ENCODE assay signal across 9 mouse cellular contexts in genomic region chr10:3531375-3531774, GRCm38 (mm10). TPM values are rescaled to one million over a fixed set of nuclear protein-coding genes. Genes with fewer than 3 reads are reported as not detected.
DNase-seq lines count a peak whose midpoint lies in the region; ATAC-seq and TF ChIP-seq lines count a peak whose summit lies in the region.
"Had no signal": no experiment of that assay in that cellular context is flagged by ENCODE, and none has a peak within 500 bp of the region (broad histone marks: within the 10 kb centered on the region; RNA-seq: fewer than 3 reads in every experiment).

No protein-coding gene starts in this region.

- no peak for TF ChIP-seq POLR2A in kidney, adult 2 months (IDR thresholded peaks at IDR 0.05; ENCODE audit: low read depth, low read length)
- TF ChIP-seq POLR2A in limb, embryonic 14.5 days (IDR thresholded peaks at IDR 0.05; ENCODE audit: borderline replicate concordance, extremely low read depth, insufficient read depth, insufficient read length), result no peak

- H3K4me1 ChIP-seq in kidney, adult 2 months (ENCODE audit: control insufficient read depth, insufficient read depth, low read length), result peaks cover 2% of the 10 kb centered on the region; the same call in 1 of the 2 replicates
- H3K4me1 ChIP-seq in limb, embryonic 14.5 days (ENCODE audit: control insufficient read depth, insufficient read depth, low read length), result 0 out of 2 replicates have a peak, but pooled peaks cover 2% of the 10 kb centered on the region
- H3K4me1 ChIP-seq in neural tube, embryonic 15.5 days, result peaks cover 9% of the 10 kb centered on the region

- no peak overlapping the region for H3K9ac ChIP-seq in limb, embryonic 14.5 days (ENCODE audit: low read depth, low read length, severe bottlenecking)
- H3K9ac ChIP-seq in neural tube, embryonic 15.5 days (replicated peaks), result no peak overlapping the region
- H3K9ac ChIP-seq: embryonic facial prominence, embryonic 15.5 days had no signal

- H3K9me3 ChIP-seq in limb, embryonic 14.5 days (ENCODE audit: control insufficient read depth, low read length), result no peaks in the 10 kb centered on the region
- no peaks in the 10 kb centered on the region for H3K9me3 ChIP-seq in neural tube, embryonic 15.5 days (replicated peaks)
- H3K9me3 ChIP-seq: embryonic facial prominence, embryonic 15.5 days had no signal

- no peak overlapping the region for H3K4me3 ChIP-seq in kidney, adult 2 months (ENCODE audit: insufficient read depth, low read depth, low read length)
- H3K4me3 ChIP-seq in limb, embryonic 14.5 days (replicated peaks; ENCODE audit: low read length), result no peak overlapping the region
- H3K4me3 ChIP-seq in neural tube, embryonic 15.5 days (replicated peaks), result no peak overlapping the region
- H3K4me3 ChIP-seq: embryonic facial prominence, embryonic 15.5 days had no signal

- TF ChIP-seq CTCF in kidney, adult 2 months (conservative IDR thresholded peaks at IDR 0.05; ENCODE audit: insufficient read depth, insufficient read length, low read depth, low read length), result peak; percentile 98

- no peak overlapping the region for H3K27ac ChIP-seq in kidney, adult 2 months (ENCODE audit: insufficient read depth, low read depth, low read length)
- H3K27ac ChIP-seq in limb, embryonic 14.5 days (replicated peaks; ENCODE audit: low read depth, low read length), result no peak overlapping the region
- no peak overlapping the region for H3K27ac ChIP-seq in neural tube, embryonic 15.5 days (replicated peaks)
- H3K27ac ChIP-seq: embryonic facial prominence, embryonic 15.5 days had no signal

- no peaks in the 10 kb centered on the region for H3K27me3 ChIP-seq in kidney, adult 2 months (replicated peaks; ENCODE audit: control insufficient read depth, insufficient read depth, low read length)
- H3K27me3 ChIP-seq in limb, embryonic 14.5 days (ENCODE audit: control insufficient read depth, insufficient read depth, low read length), result no peaks in the 10 kb centered on the region
- H3K27me3 ChIP-seq in neural tube, embryonic 15.5 days (replicated peaks), result peaks cover 10% of the 10 kb centered on the region

- peak; percentile 24 to 35 for DNase-seq in B cell, adult 2 months
- peak; percentile 83 for DNase-seq in adrenal gland, adult 2 months
- peak; percentile 43 for DNase-seq in embryo, embryonic 11.5 days (ENCODE audit: low read depth, low spot score)
- peak; percentile 75 for DNase-seq in kidney, adult 2 months
- peak; percentile 72 for DNase-seq in limb, embryonic 14.5 days (ENCODE audit: low spot score)
- DNase-seq in thymus, postnatal 36 days, result peak; percentile 64 to 66

- H3K4me2 ChIP-seq in limb, embryonic 14.5 days (replicated peaks; ENCODE audit: low read depth, low read length, severe bottlenecking), result no peak overlapping the region
- H3K4me2 ChIP-seq in neural tube, embryonic 15.5 days, result no peak overlapping the region
- H3K4me2 ChIP-seq: embryonic facial prominence, embryonic 15.5 days had no signal

- 0% methylated on average over 4 of the region's 4 CpGs for WGBS in kidney, adult 2 months
- 1% methylated on average over 4 of the region's 4 CpGs for WGBS in limb, embryonic 14.5 days
- WGBS in neural tube, embryonic 15.5 days, result 3% methylated on average over 4 of the region's 4 CpGs

- peak; percentile 69 for ATAC-seq in granulocyte monocyte progenitor cell, adult 5-6 weeks (replicated peaks; ENCODE audit: poor library complexity, severe bottlenecking)
- no peak for ATAC-seq in limb, embryonic 14.5 days (ENCODE audit: low FRiP score, low read depth)
- peak; percentile 71 for ATAC-seq in neural tube, embryonic 15.5 days (ENCODE audit: low FRiP score)

- H3K36me3 ChIP-seq in kidney, adult 2 months (ENCODE audit: control insufficient read depth, insufficient read depth, low read length), result no peaks in the 10 kb centered on the region
- no peaks in the 10 kb centered on the region for H3K36me3 ChIP-seq in limb, embryonic 14.5 days (ENCODE audit: control insufficient read depth, insufficient read depth, low read length)
- no peaks in the 10 kb centered on the region for H3K36me3 ChIP-seq in neural tube, embryonic 15.5 days
- H3K36me3 ChIP-seq: embryonic facial prominence, embryonic 15.5 days had no signal

RNA-seq across cellular contexts. Expression of gene Iyd, which starts 8.7 kb away (rescaled TPM):
- 1 to 10 TPM in 1 of 2 experiments, under 1 TPM in 1; 0.59 to 1.3 TPM for total RNA-seq in adrenal gland, adult 2 months (2021)
- 0.06 and 0.10 TPM in 2 replicates for polyA plus RNA-seq in adrenal gland, adult 2 months (2012; rRNA removed)
- total RNA-seq in granulocyte monocyte progenitor cell, adult 5-6 weeks (2014; fragmentation: Nextera tagmentation), result not detected in 2 replicates
- not detected in 2 replicates for total RNA-seq in granulocyte monocyte progenitor cell, adult 5-6 weeks (2017)
- polyA plus RNA-seq in kidney, adult 2 months (2012; rRNA removed), result 28.1 and 30.7 TPM in 2 replicates
- 0.20 TPM in 2 replicates for polyA plus RNA-seq in limb, embryonic 14.5 days (2012; rRNA removed)
- polyA plus RNA-seq in limb, embryonic 14.5 days (2014; fragmentation: Nextera tagmentation; extraction: Ambion mirVana), result 0.88 and 1.6 TPM in 2 replicates
- polyA plus RNA-seq in neural tube, embryonic 15.5 days (2015; fragmentation: Nextera tagmentation; extraction: Ambion mirVana), result 0.37 and 0.45 TPM in 2 replicates

Comparison
In these comparisons a context has a peak if more than half of its experiments do, and no peak if none do; other contexts are left out.
1. DNase-seq: peak in every context shown above with its lines; median percentile 83 in adrenal gland, adult 2 months; 75 in kidney, adult 2 months; 72 in limb, embryonic 14.5 days; 65 in thymus, postnatal 36 days; 43 in embryo, embryonic 11.5 days; 30 in B cell, adult 2 months.
2. RNA of gene Iyd, which starts 8.7 kb away (polyA plus RNA-seq): 28.1 to 30.7 TPM in kidney, adult 2 months; 0.20 to 1.6 TPM in limb, embryonic 14.5 days, 0.37 to 0.45 TPM in neural tube, embryonic 15.5 days and 0.06 to 0.10 TPM in adrenal gland, adult 2 months; every median in the first group is over 10 times any median in the second.